Mouse (Mus musculus) liver (tissue): Measurements from ENCODE around the gene AW822073.

Experiments used
- DNase-seq: peaks from one replicate; pipeline ENCODE4 v3.0.0-alpha.2; 2020; ENCODE audit warnings: mixed read lengths

Gene AW822073

GRCm38 (mm10) chr10:58220726-58221125 lies 4.0 kb downstream of the AW822073 start:
- peak; percentile 37 for DNase-seq

GRCm38 (mm10) chr10:58217366-58217765 lies 7.4 kb downstream of the AW822073 start:
- DNase-seq, result no peak

GRCm38 (mm10) chr10:58215353-58215752 lies 9.4 kb downstream of the AW822073 start:
- no peak for DNase-seq

GRCm38 (mm10) chr10:58214934-58215333 lies 9.8 kb downstream of the AW822073 start:
- DNase-seq, result no peak

- no peak for DNase-seq
These were observed 10.2 kb downstream of the AW822073 start for GRCm38 (mm10) chr10:58214497-58214896.

DNA sequence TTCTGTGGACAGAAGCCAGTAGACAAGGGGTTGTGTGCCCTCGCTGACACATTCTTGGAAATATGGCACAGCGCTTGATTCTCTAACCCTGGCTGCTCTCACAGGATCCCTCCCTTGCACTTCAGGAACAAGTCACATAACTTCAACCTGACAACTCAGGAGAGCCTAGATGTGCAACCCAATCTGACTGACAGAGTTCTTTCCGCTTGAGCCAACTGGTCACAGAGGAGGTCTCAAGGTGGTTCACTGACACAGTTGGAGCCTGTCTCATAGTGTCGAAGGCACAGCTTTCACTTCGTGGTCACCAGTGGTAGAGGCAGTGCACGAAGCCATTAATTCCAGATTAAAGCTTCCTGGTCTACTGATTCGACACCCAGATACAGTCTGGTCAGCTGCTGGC lies 12.5 kb downstream of the AW822073 start:
- DNase-seq, result no peak

DNA sequence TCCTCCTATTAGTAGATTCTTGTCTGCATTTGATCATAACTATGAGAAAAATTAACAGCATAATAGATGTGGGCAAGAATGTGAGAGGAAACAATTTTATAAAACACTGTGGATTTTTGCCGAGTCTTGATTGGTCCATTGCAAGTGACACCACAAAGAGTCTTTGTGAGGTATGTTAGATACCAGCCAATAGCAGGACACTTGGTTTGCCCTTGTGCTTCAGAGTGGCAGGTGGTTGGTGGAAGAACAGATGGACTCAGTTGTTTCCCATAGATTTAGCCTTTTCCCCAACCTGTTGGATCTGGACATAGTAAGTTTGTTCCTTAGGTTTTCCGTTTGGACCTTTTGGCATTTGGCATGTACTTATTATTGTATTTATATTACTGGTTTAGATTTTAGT lies 13.5 kb downstream of the AW822073 start:
- no peak for DNase-seq

DNA sequence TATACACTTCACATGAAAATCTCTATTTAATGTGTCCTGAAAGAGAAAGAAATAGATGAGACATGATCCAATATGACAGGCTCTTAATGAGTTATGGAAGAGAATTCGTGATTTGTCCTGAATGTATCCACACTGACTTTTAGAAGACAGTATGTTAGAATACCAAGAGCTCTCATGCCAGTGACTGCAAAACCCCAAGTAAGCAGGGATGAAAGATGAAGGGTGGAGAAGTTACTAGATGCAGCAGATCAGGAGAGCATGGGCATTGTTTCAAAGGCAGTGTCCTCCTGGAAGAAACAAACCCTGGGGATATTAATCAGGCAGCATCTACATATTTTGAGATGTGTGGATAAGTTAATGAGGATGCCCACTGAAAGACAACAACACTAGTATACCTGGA lies 14.2 kb downstream of the AW822073 start:
- no peak for DNase-seq

DNA sequence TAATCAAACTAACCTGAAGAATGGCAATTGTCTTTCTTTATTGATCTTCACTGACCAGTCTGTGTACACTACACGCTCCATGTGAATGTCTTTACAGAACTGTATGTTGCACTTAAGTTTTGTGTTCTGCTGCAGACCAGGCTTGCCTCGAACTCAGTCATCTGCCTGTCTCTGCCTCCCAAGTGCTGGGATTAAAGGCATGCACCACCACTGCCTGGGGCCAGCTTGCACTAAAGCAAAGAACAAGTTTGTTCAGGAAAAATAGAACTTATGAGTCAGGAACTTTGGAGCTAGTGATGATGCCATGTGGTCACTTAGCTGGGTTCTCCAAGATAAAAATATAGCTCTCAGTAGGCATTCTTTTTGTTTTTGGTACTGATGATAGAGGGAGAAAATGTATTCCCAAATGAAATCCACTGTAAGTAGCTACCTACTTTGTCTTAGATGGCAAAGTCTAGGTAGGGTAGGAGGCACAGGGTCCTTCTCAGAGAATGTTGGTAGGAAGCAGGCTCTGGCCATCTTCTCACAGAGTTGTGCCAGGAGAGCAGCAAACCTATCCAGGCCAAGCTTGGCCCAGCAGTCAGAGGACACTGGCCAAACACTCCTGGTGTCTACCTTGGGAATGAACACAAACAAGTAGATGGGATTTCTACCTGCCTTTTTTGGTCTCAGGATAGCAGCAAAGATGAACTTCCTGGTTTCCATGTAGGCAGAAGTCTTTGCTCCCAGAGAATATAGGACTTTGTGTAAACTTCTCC lies 14.8 kb downstream of the AW822073 start:
- no peak for DNase-seq

DNA sequence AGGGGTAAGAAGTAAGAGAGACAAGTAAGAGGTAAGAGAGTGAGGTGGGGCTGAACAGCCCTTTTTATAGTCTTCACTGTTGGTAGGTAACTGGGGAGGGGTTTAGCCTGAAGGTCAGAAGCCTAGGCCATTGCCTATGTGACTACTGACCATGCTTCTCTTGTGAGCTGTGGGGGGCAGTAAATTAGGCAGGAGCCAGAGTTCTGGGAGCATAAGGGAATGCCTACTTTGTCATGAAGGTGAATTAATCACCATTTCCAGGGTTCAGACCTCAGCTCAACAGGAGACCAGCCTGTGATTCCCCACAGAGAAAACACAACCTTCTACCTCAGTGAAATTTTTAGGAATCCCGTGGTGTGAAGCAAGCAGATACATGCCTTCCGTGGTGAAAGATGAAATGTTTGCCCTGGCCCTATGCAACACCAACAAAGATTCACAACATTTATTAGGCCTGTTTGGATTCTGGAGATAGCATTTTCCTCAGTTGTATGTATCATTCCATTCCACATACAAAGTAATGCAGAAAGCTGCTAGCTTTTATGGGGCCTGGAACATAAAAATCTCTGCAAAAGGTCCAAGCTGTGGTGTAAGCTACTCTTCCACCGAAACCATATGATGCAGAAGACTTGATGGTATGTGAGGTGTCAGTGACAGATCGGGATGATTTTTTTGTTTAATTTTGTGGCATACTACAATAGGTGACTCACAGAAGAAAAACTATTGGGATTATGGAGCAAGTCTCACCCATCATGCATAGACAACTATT lies 17.9 kb downstream of the AW822073 start:
- DNase-seq, result no peak

- no peak for DNase-seq
These were observed 18.7 kb downstream of the AW822073 start for GRCm38 (mm10) chr10:58205986-58206385.
